Mouse (Mus musculus) forebrain, embryonic 15.5 days (tissue): ENCODE measurements around the gene Tars. TPM values are rescaled to one million over a fixed set of nuclear protein-coding genes. Genes with fewer than 3 reads are reported as not detected.
A peak's percentile ranks its signal among the peaks of the same experiment; 100 is the strongest.

Experiments
- ATAC-seq: fragments of 200-750 bp; cut with Nextera tagmentation; replicated peaks from 2 replicates; pipeline ENCODE4 v1.8.0; 2017; ENCODE audit warnings: mild to moderate bottlenecking, moderate TSS enrichment, moderate library complexity
- H3K27ac ChIP-seq: fragments of 300-500 bp; sonication (generic); replicated peaks from 2 replicates; pipeline ENCODE4 v1.5.1; 2015; ENCODE audit warnings: mild to moderate bottlenecking, inconsistent platforms
- H3K27me3 ChIP-seq: fragments of 300-500 bp; sonication (generic); 2 replicates; pipeline ENCODE4 v1.6.1; 2015; ENCODE audit warnings: inconsistent platforms
- H3K36me3 ChIP-seq: fragments of 300-500 bp; sonication (generic); 2 replicates; pipeline ENCODE4 v1.6.1; 2015; ENCODE audit warnings: mild to moderate bottlenecking, inconsistent platforms
- H3K4me1 ChIP-seq: fragments of 300-500 bp; sonication (generic); 2 replicates; pipeline ENCODE4 v1.6.1; 2015; ENCODE audit warnings: inconsistent platforms
- H3K4me2 ChIP-seq: fragments of 300-500 bp; sonication (generic); replicated peaks from 2 replicates; pipeline ENCODE4 v1.6.1; 2015; ENCODE audit warnings: mild to moderate bottlenecking, inconsistent platforms
- H3K4me3 ChIP-seq: fragments of 300-500 bp; sonication (generic); 2 replicates; pipeline ENCODE4 v1.5.1; 2015; ENCODE audit warnings: mild to moderate bottlenecking, inconsistent platforms
- H3K9ac ChIP-seq: fragments of 300-500 bp; sonication (generic); replicated peaks from 2 replicates; pipeline ENCODE4 v1.6.1; 2015; ENCODE audit warnings: mild to moderate bottlenecking, inconsistent platforms
- H3K9me3 ChIP-seq: fragments of 300-500 bp; sonication (generic); 2 replicates; pipeline ENCODE4 v1.6.1; 2016; ENCODE audit warnings: inconsistent platforms
- WGBS: fragments of 180-500 bp; shearing (Covaris S2); methylation state at CpG from one replicate; pipeline ENCODE4 v1.1.7; 2015; ENCODE audit warnings: mixed read lengths; 5-methylcytosine and 5-hydroxymethylcytosine counted together
- polyA plus RNA-seq: library from polyadenylated mRNA; unstranded; fragments of >200 nt; fragmentation: Nextera tagmentation; extraction: Ambion mirVana; gene quantifications from 2 replicates; pipeline ENCODE4 v1.2.1, GENCODE M21; 2015

The Tars gene
- polyA plus RNA-seq, 1 experiment from 2014 or later, result 56.3 TPM

DNA sequence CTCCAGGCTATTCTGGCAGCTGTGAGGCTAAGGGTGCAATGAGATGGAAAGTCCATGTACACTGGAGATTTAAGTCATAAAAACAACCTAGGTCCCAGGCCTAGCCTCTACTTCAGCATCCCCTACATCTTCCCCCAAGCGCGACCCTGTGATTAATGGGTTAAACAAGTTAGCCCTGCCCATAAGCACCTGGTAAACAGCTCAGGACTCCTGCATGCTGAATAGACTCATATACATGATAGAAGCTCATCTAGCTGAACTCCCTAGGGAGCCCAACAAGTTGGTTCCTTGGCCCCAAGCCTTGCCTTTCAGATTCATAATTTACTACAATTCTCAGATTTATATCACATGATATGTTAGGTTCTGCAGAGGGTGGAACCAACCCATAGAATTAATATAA, 42.0 kb downstream of the Tars start:
- no peak overlapping the region for H3K4me3 ChIP-seq
- H3K27ac ChIP-seq, result no peak overlapping the region
- H3K27me3 ChIP-seq, result no peaks in the 10 kb centered on the region
- ATAC-seq, result no peak
- no peaks in the 10 kb centered on the region for H3K4me1 ChIP-seq
- no peaks in the 10 kb centered on the region for H3K36me3 ChIP-seq
- H3K9ac ChIP-seq, result no peak overlapping the region
- H3K9me3 ChIP-seq, result no peaks in the 10 kb centered on the region
- 90% methylated on average over 2 of the region's 2 CpGs for WGBS
- no peak overlapping the region for H3K4me2 ChIP-seq

DNA sequence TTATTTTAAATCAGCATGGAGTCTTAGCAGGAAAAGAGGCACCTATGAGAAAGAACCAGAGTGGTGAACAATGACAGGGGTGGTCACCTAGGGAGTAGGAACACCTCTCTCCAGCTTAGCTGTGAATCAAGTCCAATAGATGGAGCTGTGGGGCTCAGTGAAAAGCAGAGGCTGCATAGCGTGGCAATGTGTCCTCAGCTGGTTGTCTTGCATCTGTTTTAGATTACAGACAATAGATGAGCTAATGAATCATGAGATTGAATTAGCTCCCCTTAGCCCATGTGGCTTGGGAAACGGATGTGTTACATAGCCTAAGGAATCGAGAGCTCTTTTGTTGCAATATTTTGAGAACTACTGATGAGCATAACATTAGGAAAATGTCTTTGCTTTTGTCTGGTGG, 43.6 kb downstream of the Tars start:
- Histone ChIP-seq H3K36me3 (no peaks in the 10 kb centered on the region), H3K9me3 (no peaks in the 10 kb centered on the region), H3K27me3 (no peaks in the 10 kb centered on the region), H3K27ac (no peak overlapping the region), H3K4me2 (no peak overlapping the region), H3K4me3 (no peak overlapping the region), H3K4me1 (no peaks in the 10 kb centered on the region), H3K9ac (no peak overlapping the region)
- no peak for ATAC-seq
- 64% methylated on average over 3 of the region's 3 CpGs for WGBS

DNA sequence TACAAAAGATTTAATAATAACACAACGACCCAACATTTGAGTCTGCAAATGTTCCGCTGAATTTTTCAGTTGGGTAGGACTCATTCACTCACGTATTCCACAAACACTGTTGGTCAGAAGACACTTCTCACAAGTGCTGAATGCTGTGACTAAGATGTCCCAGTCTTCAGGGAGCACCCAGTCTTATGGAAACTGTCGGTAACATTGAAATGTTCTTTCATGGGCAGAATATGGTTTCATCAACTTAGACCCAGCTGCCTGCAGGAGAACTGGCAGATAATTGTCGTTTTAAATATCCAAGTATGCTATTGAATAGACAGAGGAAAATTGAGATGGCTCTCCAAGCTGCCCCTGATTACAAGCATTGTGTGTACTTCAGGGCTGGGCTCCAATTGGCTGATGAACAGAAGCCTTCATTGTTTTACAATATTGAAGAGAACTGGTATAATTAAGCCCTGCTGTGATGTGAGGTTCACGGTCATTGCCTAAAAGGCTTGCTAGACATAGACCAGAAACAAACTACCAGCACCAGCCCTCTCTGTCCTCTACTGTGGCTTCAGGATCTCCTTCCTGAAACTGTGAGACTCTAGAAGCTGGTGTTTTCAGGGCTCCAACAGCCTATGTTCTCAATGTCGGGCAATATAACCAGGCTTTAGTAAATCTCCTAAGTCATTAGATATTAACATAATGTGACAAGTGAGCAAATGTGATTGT, 59.8 kb downstream of the Tars start:
- Histone ChIP-seq H3K27me3 (no peaks in the 10 kb centered on the region), H3K36me3 (no peaks in the 10 kb centered on the region), H3K27ac (0 out of 2 replicates have a peak overlapping the region, but pooled peaks have one; percentile 37), H3K4me2 (no peak overlapping the region), H3K9me3 (no peaks in the 10 kb centered on the region), H3K4me3 (no peak overlapping the region), H3K9ac (no peak overlapping the region), H3K4me1 (peaks cover 5% of the 10 kb centered on the region; the same call in 1 of the 2 replicates)
- peak; percentile 89 for ATAC-seq
- 45% methylated on average over 7 of the region's 7 CpGs for WGBS
